Mouse (Mus musculus) hindbrain, embryonic 10.5 days (tissue): ENCODE measurements around the gene Pigw. TPM values are rescaled to one million over a fixed set of nuclear protein-coding genes. Genes with fewer than 3 reads are reported as not detected.

ENCODE experiments used
- DNase-seq: peaks from one replicate; pipeline ENCODE4 v3.0.0-alpha.2; 2017; ENCODE audit warnings: low spot score
- H3K27ac ChIP-seq: fragments of 300-500 bp; sonication (generic); 2 replicates; pipeline ENCODE4 v1.5.1; 2016; ENCODE audit warnings: mild to moderate bottlenecking, moderate library complexity
- H3K27me3 ChIP-seq: fragments of 300-500 bp; sonication (generic); 2 replicates; pipeline ENCODE4 v1.6.1; 2016; ENCODE audit warnings: mild to moderate bottlenecking; ENCODE audit not compliant: poor library complexity, insufficient read depth, severe bottlenecking
- H3K36me3 ChIP-seq: fragments of 300-500 bp; sonication (generic); 2 replicates; pipeline ENCODE4 v1.6.1; 2016; ENCODE audit warnings: mild to moderate bottlenecking, moderate library complexity
- H3K4me1 ChIP-seq: fragments of 300-500 bp; sonication (generic); replicated peaks from 2 replicates; pipeline ENCODE4 v1.6.1; 2016; ENCODE audit warnings: mild to moderate bottlenecking
- H3K4me3 ChIP-seq: fragments of 300-500 bp; sonication (generic); 2 replicates; pipeline ENCODE4 v1.5.1; 2016; ENCODE audit warnings: mild to moderate bottlenecking, moderate library complexity
- H3K9me3 ChIP-seq: fragments of 300-500 bp; sonication (generic); 2 replicates; pipeline ENCODE4 v1.6.1; 2016; ENCODE audit warnings: mild to moderate bottlenecking, moderate library complexity
- WGBS: fragments of 180-500 bp; shearing (Covaris S2); methylation state at CpG from one replicate; pipeline ENCODE4 v1.1.7; 2016; 5-methylcytosine and 5-hydroxymethylcytosine counted together
- polyA plus RNA-seq: library from polyadenylated mRNA; unstranded; fragments of >200 nt; fragmentation: Nextera tagmentation; extraction: Ambion mirVana; gene quantifications from 2 replicates; pipeline ENCODE4 v1.2.1, GENCODE M21; 2016

Gene Pigw
- polyA plus RNA-seq, 1 experiment from 2014 or later = 2.6 TPM

- peak; percentile 89 for DNase-seq
- Histone ChIP-seq H3K4me3 (peak within 1 kb of the TSS; percentile 76), H3K9me3 (no peaks in the 10 kb centered on the region), H3K4me1 (peaks cover 21% of the 10 kb centered on the region), H3K27ac (peak within 1 kb of the TSS; percentile 82), H3K36me3 (peaks cover 44% of the 10 kb centered on the region), H3K27me3 (no peaks in the 10 kb centered on the region)
- WGBS = under 1% methylated on average over 62 of the region's 62 CpGs
Measured at GRCm38 (mm10) chr11:84828516-84829399, 51.3 kb downstream of the Pigw start, which contains the start of gene Dhrs11. Dhrs11 (minus strand) TSS chr11:84828994.

DNA sequence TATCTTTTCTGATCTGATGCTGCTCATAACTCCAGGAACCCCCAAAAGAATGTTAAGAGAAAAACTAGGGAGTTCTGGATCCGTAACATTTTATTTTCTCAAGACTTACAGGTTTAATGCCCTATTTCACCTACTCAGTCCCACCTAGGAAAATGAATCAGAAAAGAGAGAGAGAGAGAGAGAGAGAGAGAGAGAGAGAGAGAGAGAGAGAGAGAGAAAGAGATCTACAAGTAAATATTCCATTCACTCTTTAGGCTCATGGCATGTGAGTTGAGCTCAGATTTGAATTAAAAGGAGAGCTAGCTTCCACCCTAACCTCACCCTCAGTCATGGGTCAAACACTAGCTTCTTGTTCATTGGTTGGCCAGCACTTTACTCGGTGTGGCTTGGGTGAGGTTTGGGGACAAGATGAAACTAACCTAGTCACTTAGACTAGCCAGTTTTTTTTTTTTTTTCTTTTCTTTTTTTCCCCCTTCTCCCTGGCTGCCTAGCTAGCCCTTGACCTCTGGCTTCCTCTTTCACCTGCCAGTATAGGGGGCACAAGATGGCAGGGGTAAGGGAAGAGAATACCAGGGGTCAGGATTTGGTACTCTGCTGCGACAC, 52.1 kb downstream of the Pigw start:
- Histone ChIP-seq H3K4me1 (peaks cover 28% of the 10 kb centered on the region), H3K9me3 (no peaks in the 10 kb centered on the region), H3K27ac (peak overlapping the region; percentile 82), H3K36me3 (peaks cover 39% of the 10 kb centered on the region), H3K27me3 (no peaks in the 10 kb centered on the region), H3K4me3 (peak overlapping the region; percentile 76)
- no peak for DNase-seq
- WGBS = 44% methylated on average over 3 of the region's 3 CpGs

GRCm38 (mm10) chr11:84827492-84827891, 52.6 kb downstream of the Pigw start:
- H3K27ac ChIP-seq = no peak overlapping the region
- H3K36me3 ChIP-seq = peaks cover 39% of the 10 kb centered on the region
- no peak for DNase-seq
- H3K27me3 ChIP-seq = no peaks in the 10 kb centered on the region
- no peaks in the 10 kb centered on the region for H3K9me3 ChIP-seq
- peaks cover 28% of the 10 kb centered on the region for H3K4me1 ChIP-seq
- H3K4me3 ChIP-seq = peak overlapping the region; percentile 76

Other genes starting within 250 kb of the Pigw start
- 12.2 and 13.9 TPM in 2 replicates for gene Mrm1, start 60.8 kb downstream of the Pigw start, polyA plus RNA-seq
- gene Dhrs11, start 51.3 kb downstream of the Pigw start, polyA plus RNA-seq = 13.1 and 15.1 TPM in 2 replicates
- gene Ggnbp2, start 9.5 kb downstream of the Pigw start, polyA plus RNA-seq = 53.4 and 56.5 TPM in 2 replicates
- 9.9 and 11.3 TPM in 2 replicates for gene Myo19, start 137 bp downstream of the Pigw start, polyA plus RNA-seq
- gene Znhit3, start 36.1 kb upstream of the Pigw start, polyA plus RNA-seq = 87.0 and 93.5 TPM in 2 replicates
- 6.0 and 10.0 TPM in 2 replicates for gene Car4, start 77.5 kb upstream of the Pigw start, polyA plus RNA-seq